Mouse (Mus musculus) cerebellum, adult 11-12 months (tissue): Measurements from ENCODE around the gene Hist1h3g.

Experiments
- DNase-seq: peaks from one replicate; pipeline ENCODE4 v3.0.0; 2022

Hist1h3g gene

GRCm38 (mm10) chr13:23535137-23536075, at the start of gene Hist1h3g:
TSS of gene Hist1h3g (plus strand) at chr13:23535422.
- peak; percentile 84 for DNase-seq

DNA sequence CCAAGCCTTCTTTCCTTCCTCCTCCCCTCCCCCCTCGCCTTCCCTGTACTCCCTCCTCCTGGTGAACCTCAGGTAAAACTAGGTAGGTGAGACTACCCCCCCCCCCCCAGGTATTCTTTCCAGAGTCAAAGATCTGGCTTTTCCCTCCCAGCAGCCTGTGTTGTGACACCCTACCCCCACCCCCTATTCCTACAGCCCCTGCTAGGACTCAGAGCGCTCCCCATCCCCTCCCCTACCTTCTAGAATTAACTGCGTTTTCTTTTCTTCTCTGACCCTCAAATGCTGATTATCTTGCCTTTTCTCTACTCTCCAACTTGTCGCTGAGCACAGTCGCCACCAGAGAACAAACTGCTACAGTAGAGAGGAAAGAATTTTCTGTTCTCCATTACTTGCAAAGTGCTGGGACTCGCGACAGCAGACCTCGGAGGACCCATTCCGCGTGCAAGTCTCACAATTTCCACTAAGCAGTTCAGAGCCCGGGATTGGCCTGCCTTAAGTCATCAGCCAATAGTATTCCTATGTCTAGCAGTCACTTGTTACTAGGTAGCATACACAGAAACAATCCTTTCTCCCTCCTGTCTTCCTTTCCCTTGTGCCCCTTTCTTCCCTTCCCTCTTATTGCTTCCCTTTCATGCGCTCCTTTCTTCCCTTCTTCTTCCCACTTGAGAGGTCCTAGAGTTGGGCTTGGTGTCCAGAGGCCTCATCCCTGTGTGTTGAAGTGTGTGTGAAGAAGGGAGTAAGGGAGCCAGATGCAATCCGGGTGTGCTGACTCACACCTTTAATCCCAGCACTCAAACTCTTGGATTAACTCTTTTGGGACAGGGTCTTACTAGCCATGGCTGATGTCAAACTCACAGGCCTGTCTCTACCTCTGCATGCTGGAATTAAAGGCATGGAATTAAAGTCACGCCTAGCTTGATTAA, 46.6 kb upstream of the Hist1h3g start, which contains the start of gene Btn2a2:
Btn2a2 (minus strand) TSS at position 458 of the 923 bp plus-strand sequence.
- peak; percentile 27 for DNase-seq

DNA sequence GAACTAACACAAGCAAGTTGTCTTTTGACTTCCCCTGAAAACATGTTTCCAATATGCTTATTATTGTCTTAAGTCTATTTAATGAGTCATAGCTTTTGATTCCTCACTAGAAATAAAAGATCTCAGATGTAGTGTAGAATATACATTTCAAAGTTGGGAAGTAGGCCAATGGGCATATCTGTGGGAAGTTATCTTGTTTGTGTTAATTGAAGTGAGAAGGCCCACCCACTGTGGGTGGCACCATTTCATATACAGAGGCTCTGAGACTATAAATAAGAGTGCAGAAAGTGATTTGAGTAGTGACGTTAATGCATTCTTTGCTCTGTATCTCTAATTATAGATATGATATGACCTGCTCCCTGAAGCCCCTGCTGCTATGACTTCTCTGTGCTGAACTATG, 44.4 kb upstream of the Hist1h3g start:
- DNase-seq: no peak

GRCm38 (mm10) chr13:23491263-23491662, 44.0 kb upstream of the Hist1h3g start:
- no peak for DNase-seq

DNA sequence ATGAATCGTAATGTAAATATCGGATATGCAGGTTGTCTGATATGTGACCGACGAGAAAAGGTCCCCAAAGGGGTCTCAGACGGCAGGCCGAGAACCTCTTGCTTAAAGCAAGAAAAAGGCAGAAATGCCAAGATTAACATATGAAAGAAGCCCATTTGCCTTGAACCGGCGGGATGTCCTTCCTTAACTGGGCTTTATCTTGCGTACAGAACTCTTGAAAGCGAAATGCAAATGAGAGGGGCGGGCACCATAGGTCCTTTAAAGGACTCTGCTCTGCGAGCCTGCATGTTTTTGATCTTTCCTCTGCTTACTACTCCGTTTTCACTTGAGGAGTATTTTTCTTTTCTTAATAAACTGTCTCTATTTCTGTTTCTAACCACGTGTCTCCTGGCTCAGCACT, 43.2 kb upstream of the Hist1h3g start:
- DNase-seq: no peak

- DNase-seq: no peak
These were observed 39.7 kb upstream of the Hist1h3g start for GRCm38 (mm10) chr13:23495526-23495925.

DNA sequence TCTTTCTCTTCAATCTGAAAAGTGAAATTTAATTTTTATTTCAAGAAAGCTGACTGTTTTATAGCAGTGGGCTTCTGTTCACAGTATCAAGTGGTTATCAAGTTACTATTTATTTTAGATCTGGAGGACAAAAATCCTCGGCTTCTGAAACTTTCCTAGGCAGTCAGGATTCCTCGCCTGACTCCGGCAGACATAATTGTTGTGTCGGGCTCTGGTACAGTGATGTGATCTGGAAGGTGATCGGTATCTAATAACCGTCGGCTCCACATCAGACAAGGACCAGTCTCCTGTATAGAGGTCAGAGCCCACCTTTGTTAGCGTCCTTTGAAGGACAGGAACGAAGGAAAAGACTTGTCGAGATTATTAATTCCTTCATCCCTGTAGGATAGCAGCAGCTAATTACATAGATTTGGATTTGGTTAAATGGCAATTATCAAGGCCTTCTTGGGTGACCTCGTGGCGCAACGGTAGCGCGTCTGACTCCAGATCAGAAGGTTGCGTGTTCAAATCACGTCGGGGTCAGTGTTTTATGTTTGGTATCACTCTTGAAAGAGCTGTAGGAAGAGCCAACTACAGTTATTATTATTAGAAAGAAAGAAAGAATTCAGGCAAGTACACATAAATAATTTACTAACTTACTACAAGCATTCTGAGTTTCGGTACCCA, 37.4 kb upstream of the Hist1h3g start:
- DNase-seq: no peak

- no peak for DNase-seq
These were observed 36.6 kb upstream of the Hist1h3g start for GRCm38 (mm10) chr13:23498653-23499052.

GRCm38 (mm10) chr13:23499943-23500342, 35.3 kb upstream of the Hist1h3g start:
- no peak for DNase-seq

DNA sequence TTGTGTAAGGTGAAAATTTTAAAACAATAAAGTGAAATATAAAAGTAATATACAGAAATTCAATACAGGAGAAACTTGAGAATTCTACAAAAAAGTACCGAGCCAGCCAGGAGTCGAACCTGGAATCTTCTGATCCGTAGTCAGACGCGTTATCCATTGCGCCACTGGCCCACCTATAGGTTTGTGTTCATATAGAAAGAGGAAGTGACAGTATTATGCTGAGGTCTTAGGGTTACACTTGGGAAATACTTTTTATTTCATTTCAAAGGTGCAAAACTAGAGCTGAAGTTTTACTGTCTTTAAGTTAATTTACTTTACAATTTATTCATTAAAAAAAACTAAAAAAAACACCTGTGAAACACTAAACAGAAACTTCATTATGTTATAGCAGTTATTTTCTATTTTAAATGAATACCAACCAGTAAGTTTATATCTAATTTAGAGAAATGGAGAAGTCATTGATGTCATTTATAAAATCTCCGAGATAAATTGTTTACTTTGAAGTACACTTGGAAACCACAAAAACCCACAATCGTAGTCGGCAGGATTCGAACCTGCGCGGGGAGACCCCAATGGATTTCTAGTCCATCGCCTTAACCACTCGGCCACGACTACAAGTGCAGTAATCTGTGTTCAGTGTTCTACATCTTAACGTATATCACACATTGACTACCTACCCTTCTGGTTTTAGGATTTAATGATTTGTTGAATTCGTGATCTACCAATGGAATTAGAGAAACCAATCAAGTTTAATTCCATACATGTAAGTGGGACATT, 34.6 kb upstream of the Hist1h3g start:
- peak; percentile 11 for DNase-seq

DNA sequence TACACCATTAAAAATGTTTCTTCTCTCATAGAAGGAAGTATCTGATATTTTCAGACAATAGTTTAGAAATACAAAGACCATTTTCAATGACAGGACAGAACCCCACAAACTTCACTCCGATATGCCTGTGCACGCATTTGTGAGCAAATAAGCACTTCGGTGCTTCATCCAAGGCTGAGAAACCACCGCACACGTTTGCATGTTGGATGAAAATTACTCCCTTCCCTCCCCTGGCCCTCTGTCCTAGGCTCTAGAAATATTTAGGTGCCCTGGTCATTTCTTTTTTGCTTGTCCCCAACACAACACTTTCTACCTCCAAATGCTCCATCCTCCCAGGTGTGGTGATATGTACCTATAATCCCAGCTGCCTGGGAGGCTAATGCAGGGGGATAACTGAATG, 33.7 kb upstream of the Hist1h3g start:
- no peak for DNase-seq

DNA sequence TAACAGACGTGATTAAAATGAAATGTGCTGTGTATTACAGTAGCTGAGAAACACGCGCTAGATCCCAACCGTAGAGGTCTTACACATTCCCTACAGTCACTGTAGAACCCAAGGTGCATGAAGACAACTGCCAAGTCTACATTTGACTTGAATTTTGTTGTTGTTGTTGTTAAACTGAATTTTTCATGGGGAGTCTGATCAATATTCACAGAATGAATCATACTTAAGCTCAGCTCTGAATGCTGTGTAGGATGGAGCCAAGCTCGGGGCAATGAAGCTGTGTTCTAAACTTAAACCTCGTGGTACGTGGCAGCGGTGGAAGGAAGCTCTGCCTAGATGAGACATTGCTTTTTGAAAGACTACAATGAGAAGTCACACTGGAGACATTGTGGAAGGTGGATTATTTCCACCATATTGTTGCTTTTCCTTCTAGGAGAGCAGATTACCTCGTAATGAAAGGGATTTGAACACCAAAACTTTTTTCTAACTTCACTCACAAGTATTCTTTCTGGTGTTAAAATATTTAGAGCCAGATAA, 33.1 kb upstream of the Hist1h3g start:
- no peak for DNase-seq

DNA sequence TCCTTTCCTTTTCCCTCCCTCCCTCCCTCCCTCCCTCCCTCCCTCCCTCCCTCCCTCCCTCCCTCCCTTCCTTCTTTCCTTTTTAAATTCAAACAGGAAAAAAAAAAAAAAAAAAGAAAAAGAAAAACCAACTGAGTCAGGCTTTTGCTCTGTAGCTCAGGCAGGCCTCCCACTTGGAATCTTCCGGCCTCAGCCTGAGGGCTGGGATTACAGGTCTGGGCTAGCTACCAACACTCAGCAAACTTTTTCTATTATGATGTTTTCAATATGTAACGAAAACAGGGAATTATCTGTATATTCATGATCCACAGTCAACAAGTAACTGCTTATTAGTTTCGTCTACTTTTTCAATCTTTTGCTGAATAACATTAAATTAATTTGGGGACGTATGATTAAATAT, 32.3 kb upstream of the Hist1h3g start:
- DNase-seq: no peak

GRCm38 (mm10) chr13:23503797-23504196, 31.4 kb upstream of the Hist1h3g start:
- no peak for DNase-seq

DNA sequence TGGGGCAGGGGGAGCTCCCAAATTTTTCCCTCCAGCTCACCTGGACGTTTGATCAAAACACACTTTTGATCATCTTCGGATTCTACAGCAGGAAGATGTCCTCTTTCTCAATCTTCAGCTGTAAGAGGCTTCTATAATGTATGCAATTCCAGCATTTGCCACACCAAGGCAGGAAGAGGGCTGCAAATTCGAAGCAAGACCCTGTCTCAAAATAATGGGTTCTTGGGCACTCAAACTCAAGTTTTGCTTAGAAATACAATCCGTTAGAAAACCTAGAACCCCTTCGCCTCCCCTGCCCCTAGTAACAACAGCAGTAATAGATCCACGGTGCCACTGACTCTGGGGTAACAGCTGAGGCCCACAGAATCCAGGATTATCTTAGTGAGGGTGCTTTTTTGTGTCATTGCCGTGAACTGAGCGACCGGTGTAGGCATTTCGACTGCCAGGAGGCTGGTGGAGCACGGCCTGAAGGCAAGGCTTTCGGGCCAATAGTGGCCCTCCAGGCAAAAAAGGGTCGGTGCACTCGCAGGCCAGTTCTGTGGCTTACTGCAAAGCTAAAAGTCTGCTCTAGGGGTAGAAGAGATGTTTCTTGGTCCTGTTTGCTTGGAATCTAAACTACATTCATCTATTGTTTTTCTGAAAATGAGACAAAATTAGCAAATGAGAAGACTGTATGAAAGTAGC, 29.4 kb upstream of the Hist1h3g start:
- no peak for DNase-seq

GRCm38 (mm10) chr13:23506351-23506750, 28.9 kb upstream of the Hist1h3g start:
- DNase-seq: no peak

DNA sequence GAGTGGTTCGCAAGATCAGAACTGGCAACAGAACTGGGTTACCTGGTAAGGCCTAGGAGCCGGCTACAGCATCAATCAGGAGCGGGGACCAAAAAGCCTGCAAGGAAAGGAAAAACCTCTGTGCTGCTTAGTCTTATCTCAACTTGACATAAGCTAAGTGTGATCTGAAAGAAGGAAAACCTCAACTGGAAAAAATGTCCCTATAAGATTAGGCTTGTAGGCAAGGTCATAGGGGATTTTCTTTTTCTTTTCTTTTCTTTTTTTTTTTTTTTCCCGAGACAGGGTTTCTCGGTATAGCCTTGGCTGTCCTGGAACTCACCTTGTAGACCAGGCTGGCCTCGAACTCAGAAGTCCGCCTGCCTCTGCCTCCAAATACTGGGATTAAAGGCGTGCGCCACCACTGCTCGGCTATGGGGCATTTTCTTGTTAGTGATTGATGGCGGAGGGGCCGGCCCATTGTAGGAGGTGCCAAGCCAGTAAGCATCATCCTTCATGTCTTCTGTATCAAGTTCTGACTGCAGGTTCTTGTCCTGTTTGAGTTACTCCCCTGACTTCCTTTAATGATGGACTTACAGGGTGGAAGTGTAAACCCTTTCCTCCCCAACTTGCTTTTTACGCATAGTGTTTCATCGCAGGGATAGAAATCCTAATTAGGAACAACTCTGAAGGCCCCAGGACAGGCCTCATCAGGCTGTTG, 28.3 kb upstream of the Hist1h3g start:
- no peak for DNase-seq

- DNase-seq: no peak
These were observed 25.1 kb upstream of the Hist1h3g start for GRCm38 (mm10) chr13:23510127-23510526.

- DNase-seq: no peak
These were observed 21.7 kb upstream of the Hist1h3g start for GRCm38 (mm10) chr13:23513517-23513916.

DNA sequence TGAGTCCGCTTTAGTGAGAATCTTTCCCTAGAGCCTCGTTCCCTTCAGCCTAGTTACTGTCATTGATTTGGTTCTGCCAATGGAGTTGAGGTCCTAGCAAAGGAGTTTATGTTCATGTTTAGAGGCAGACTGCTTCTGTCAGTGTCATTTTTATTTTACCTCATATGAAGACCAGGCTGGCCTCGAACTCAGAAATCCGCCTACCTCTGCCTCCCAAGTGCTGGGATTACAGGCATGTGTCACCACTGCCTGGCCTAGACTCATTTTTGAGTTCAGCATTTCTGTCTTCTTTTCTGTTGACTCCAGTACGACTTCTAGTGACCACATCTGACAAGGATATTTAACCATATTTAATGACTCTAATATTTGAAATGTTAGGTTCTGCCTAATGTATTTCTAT, 19.9 kb upstream of the Hist1h3g start:
- DNase-seq: no peak
